Mouse (Mus musculus): Measurements from ENCODE around the gene Pcbp3. TPM values are rescaled to one million over a fixed set of nuclear protein-coding genes. Genes with fewer than 3 reads are reported as not detected.

Pcbp3 gene
- polyA plus RNA-seq, 1 experiment from 2014 or later, result 23.2 TPM

DNA sequence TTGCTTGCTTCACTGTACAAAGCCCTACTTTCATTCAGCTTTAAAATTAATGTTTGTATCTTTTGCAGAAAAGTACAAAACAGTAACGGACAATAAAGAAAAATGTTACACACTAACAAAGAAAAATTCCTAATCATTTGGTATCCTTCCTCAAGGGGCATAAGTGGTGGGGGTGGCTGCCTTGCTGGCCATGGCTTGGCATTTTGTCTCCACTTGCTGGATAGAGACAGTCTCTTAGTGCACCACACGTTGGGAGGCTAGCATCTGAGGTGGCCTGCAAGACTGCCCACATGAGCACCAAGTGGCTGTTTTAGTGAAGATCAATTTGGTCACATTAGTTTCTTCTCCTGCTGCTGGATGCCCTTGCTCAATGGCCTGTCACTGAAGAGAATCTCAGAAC, 129.8 kb downstream of the Pcbp3 start:
- Histone ChIP-seq H3K36me3 (no peaks in the 10 kb centered on the region), H3K4me1 (no peaks in the 10 kb centered on the region), H3K27me3 (ENCODE audit: insufficient read depth, poor library complexity, severe bottlenecking) (no peaks in the 10 kb centered on the region), H3K27ac (no peak overlapping the region), H3K4me3 (no peak overlapping the region), H3K9me3 (no peaks in the 10 kb centered on the region)
- DNase-seq (ENCODE audit: low spot score), result peak; percentile 63
- 70% methylated on average over 2 of the region's 2 CpGs for WGBS

- Histone ChIP-seq H3K27ac (no peak overlapping the region), H3K4me1 (no peaks in the 10 kb centered on the region), H3K36me3 (no peaks in the 10 kb centered on the region), H3K9me3 (no peaks in the 10 kb centered on the region), H3K4me3 (no peak overlapping the region), H3K27me3 (ENCODE audit: insufficient read depth, poor library complexity, severe bottlenecking) (no peaks in the 10 kb centered on the region)
- no peak for DNase-seq (ENCODE audit: low spot score)
- 83% methylated on average over 1 of the region's 1 CpGs for WGBS
Measured at GRCm38 (mm10) chr10:76831151-76831550, 130.5 kb downstream of the Pcbp3 start.

- WGBS, result 95% methylated on average over 4 of the region's 4 CpGs
- no peaks in the 10 kb centered on the region for H3K4me1 ChIP-seq
- no peaks in the 10 kb centered on the region for H3K27me3 ChIP-seq (ENCODE audit: insufficient read depth, poor library complexity, severe bottlenecking)
- no peak overlapping the region for H3K27ac ChIP-seq
- no peaks in the 10 kb centered on the region for H3K9me3 ChIP-seq
- DNase-seq (ENCODE audit: low spot score), result peak; percentile 27
- H3K4me3 ChIP-seq, result no peak overlapping the region
- no peaks in the 10 kb centered on the region for H3K36me3 ChIP-seq
Measured at GRCm38 (mm10) chr10:76828936-76829335, 132.8 kb downstream of the Pcbp3 start.

DNA sequence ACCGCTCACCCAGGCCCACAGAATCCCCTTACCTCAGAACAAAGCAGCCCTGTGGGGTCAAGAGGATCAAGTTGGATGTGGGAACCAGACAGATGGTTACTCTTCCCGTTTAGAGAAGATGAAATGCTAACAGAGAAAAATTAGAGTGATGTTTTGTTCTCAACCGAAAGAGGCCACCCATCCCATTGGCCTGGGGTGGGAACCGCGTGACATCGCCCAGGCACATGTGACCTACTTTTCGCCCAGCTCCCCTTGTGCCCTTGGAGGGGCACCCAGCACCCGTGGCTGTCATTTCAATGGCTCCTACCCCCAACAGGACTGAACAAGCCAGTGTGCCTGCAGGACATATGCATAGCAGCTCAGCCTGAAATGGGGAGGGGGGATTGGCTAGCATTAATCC, 139.0 kb downstream of the Pcbp3 start:
- H3K4me1 ChIP-seq, result no peaks in the 10 kb centered on the region
- H3K27me3 ChIP-seq (ENCODE audit: insufficient read depth, poor library complexity, severe bottlenecking), result no peaks in the 10 kb centered on the region
- no peak for DNase-seq (ENCODE audit: low spot score)
- 84% methylated on average over 8 of the region's 8 CpGs for WGBS
- H3K27ac ChIP-seq, result no peak overlapping the region
- no peaks in the 10 kb centered on the region for H3K9me3 ChIP-seq
- no peak overlapping the region for H3K4me3 ChIP-seq
- no peaks in the 10 kb centered on the region for H3K36me3 ChIP-seq

GRCm38 (mm10) chr10:76819321-76819720, 142.4 kb downstream of the Pcbp3 start:
- DNase-seq (ENCODE audit: low spot score), result no peak
- 60% methylated on average over 2 of the region's 2 CpGs for WGBS

DNA sequence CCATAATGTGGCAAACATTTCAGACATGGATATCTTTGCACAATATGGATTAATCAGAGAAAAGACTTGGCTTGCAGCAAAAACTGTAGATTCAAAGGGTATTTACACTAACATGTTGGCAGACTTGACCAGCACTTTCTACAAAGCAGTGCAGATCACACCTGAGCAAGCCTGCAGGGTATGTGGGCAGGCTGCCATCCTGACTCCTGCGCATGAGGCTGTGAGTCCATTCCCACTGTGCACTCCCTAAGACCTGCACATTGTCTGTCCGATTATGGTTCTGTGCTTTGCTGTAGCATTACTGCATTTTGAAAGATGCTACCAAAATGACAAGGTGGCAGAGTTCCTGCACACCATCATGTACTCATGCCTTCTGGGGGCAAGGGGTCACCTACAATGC, 143.3 kb downstream of the Pcbp3 start:
- H3K27ac ChIP-seq, result no peak overlapping the region
- 0 out of 2 replicates have a peak, but pooled peaks cover 6% of the 10 kb centered on the region for H3K4me1 ChIP-seq
- no peaks in the 10 kb centered on the region for H3K27me3 ChIP-seq (ENCODE audit: insufficient read depth, poor library complexity, severe bottlenecking)
- WGBS, result 86% methylated on average over 2 of the region's 2 CpGs
- DNase-seq (ENCODE audit: low spot score), result no peak
- no peak overlapping the region for H3K4me3 ChIP-seq
- H3K36me3 ChIP-seq, result no peaks in the 10 kb centered on the region
- H3K9me3 ChIP-seq, result no peaks in the 10 kb centered on the region

More at GRCm38 (mm10) chr10:76819321-76819720, 142.4 kb downstream of the Pcbp3 start:
- Histone ChIP-seq H3K4me3 (no peak overlapping the region), H3K36me3 (no peaks in the 10 kb centered on the region), H3K9me3 (no peaks in the 10 kb centered on the region), H3K4me1 (0 out of 2 replicates have a peak, but pooled peaks cover 3% of the 10 kb centered on the region), H3K27me3 (ENCODE audit: insufficient read depth, poor library complexity, severe bottlenecking) (no peaks in the 10 kb centered on the region), H3K27ac (no peak overlapping the region)

- H3K4me1 ChIP-seq, result 0 out of 2 replicates have a peak, but pooled peaks cover 7% of the 10 kb centered on the region
- DNase-seq (ENCODE audit: low spot score), result no peak
- no peaks in the 10 kb centered on the region for H3K36me3 ChIP-seq
- 69% methylated on average over 1 of the region's 1 CpGs for WGBS
- no peaks in the 10 kb centered on the region for H3K27me3 ChIP-seq (ENCODE audit: insufficient read depth, poor library complexity, severe bottlenecking)
- no peak overlapping the region for H3K27ac ChIP-seq
- H3K4me3 ChIP-seq, result no peak overlapping the region
- H3K9me3 ChIP-seq, result no peaks in the 10 kb centered on the region
Measured at GRCm38 (mm10) chr10:76816930-76817329, 144.8 kb downstream of the Pcbp3 start.

DNA sequence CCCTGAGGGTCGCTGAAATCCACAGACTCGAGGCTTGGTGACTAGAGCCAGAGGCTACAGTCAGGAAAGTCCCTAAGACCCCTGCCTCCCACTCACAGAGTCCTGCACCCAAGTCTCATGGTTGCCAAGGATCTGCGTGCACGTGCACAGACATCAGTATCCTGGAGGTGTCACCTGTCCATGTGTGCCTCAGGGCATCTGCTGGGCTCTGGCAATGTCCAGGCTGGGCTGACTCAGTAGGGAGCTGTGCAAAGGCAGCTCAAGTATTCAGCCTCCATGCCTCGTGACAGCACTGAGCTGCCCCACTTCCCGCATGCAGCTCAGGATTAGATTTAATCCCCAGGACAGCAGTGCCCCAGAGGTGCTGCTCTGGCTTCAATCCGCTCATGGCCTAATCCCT, 145.3 kb downstream of the Pcbp3 start:
- Histone ChIP-seq H3K36me3 (no peaks in the 10 kb centered on the region), H3K4me1 (0 out of 2 replicates have a peak, but pooled peaks cover 7% of the 10 kb centered on the region), H3K9me3 (no peaks in the 10 kb centered on the region), H3K27ac (no peak overlapping the region), H3K4me3 (no peak overlapping the region), H3K27me3 (ENCODE audit: insufficient read depth, poor library complexity, severe bottlenecking) (no peaks in the 10 kb centered on the region)
- 56% methylated on average over 7 of the region's 7 CpGs for WGBS
- no peak for DNase-seq (ENCODE audit: low spot score)

- Histone ChIP-seq H3K27me3 (ENCODE audit: insufficient read depth, poor library complexity, severe bottlenecking) (no peaks in the 10 kb centered on the region), H3K36me3 (no peaks in the 10 kb centered on the region), H3K4me1 (0 out of 2 replicates have a peak, but pooled peaks cover 7% of the 10 kb centered on the region), H3K4me3 (no peak overlapping the region), H3K27ac (no peak overlapping the region), H3K9me3 (no peaks in the 10 kb centered on the region)
- 78% methylated on average over 4 of the region's 4 CpGs for WGBS
- DNase-seq (ENCODE audit: low spot score), result no peak
Measured at GRCm38 (mm10) chr10:76815481-76815880, 146.2 kb downstream of the Pcbp3 start.

DNA sequence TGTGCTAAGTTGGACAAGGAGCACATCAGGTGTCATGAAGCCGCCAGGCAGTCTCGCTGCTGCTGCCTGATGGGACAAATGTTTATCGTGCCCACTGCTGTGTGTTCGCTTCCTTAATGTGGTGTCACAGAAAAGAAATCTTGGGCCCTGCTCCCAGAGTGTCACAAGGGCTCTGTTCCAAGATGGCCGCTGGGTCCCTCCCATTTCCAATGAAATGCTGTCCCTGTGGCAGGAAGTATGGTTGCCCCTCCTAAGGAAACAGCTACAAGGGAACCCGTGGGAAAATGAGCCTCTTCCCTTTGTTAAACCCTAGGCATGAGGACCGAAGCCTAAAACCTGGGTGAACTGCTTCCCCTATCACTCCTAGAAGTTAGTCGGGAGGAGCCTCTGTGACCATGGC, 146.9 kb downstream of the Pcbp3 start:
- H3K4me1 ChIP-seq, result peaks cover 11% of the 10 kb centered on the region
- H3K4me3 ChIP-seq, result no peak overlapping the region
- WGBS, result 85% methylated on average over 8 of the region's 8 CpGs
- no peaks in the 10 kb centered on the region for H3K36me3 ChIP-seq
- no peak overlapping the region for H3K27ac ChIP-seq
- H3K9me3 ChIP-seq, result no peaks in the 10 kb centered on the region
- no peak for DNase-seq (ENCODE audit: low spot score)
- H3K27me3 ChIP-seq (ENCODE audit: insufficient read depth, poor library complexity, severe bottlenecking), result no peaks in the 10 kb centered on the region

GRCm38 (mm10) chr10:76809916-76810660, 151.6 kb downstream of the Pcbp3 start:
- peaks cover 23% of the 10 kb centered on the region for H3K4me1 ChIP-seq
- DNase-seq (ENCODE audit: low spot score), result no peak
- WGBS, result 59% methylated on average over 7 of the region's 7 CpGs
- no peak overlapping the region for H3K27ac ChIP-seq
- no peak overlapping the region for H3K4me3 ChIP-seq
- no peaks in the 10 kb centered on the region for H3K36me3 ChIP-seq
- H3K27me3 ChIP-seq (ENCODE audit: insufficient read depth, poor library complexity, severe bottlenecking), result no peaks in the 10 kb centered on the region
- H3K9me3 ChIP-seq, result no peaks in the 10 kb centered on the region

DNA sequence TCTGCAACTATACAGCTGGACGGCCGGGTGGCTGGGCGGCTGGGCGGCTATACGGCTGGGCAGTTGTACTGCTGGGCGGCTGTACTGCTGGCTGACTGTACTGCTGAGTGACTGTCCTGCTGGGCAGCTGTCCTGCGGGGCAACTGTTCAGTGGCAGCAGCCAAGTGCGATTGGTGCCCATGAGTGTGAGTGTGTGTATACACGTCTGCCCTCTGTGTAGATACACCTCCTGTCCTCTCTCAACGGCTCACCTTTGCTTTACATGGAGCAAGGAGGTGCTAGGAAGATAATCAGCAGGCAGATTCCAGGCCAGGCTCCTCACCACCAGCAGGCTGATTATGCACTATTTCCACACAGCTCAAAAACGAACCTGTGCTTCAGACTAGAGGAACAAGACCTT, 152.2 kb downstream of the Pcbp3 start:
- no peaks in the 10 kb centered on the region for H3K9me3 ChIP-seq
- no peaks in the 10 kb centered on the region for H3K27me3 ChIP-seq (ENCODE audit: insufficient read depth, poor library complexity, severe bottlenecking)
- H3K27ac ChIP-seq, result no peak overlapping the region
- WGBS, result 78% methylated on average over 11 of the region's 11 CpGs
- no peak overlapping the region for H3K4me3 ChIP-seq
- H3K36me3 ChIP-seq, result no peaks in the 10 kb centered on the region
- H3K4me1 ChIP-seq, result peaks cover 23% of the 10 kb centered on the region
- DNase-seq (ENCODE audit: low spot score), result no peak

DNA sequence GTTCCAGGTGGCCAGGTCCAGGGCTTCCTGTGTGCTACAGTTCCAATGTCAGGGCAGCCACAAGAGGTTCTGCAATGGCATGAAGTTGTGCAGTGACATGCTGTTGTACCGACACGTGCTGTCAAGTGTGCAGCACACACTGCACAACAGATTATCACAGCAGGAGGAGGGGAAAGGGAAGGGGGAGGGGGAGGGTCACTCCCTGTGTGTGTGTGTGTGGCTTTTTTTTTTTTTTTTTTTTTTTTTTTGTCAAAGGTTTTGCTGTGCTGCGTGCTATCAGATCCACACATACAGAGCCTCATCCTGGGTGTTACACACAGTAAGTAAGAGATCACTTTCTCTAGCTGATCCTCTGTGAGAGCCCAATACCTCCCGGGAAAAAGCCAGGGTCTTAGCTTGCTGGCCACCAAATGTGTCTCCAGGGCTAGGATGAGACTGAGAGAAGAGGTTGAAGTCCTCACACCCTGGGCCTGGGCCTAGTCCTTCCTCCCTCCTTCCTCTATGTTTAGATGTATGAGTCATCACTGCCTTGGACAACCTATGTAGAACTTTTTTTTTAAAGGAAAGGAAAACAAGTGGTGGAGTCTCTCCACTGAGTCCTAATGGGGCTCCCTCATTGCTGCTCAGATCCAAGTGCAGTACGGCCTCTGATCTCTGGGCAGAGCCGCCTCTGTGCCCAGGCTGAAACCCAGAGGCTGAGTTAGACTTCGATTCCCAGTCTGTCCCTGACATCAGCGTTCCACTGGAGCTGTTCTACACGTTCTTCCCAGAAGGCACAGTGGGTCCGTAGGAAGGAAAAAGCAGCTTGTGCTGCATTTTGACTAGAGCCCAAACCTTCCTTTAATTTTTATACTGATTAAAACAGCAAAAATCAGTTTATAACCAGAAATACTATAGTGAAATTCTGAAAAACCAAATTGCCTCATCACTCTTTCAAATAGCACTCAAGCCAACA, 153.0 kb downstream of the Pcbp3 start:
- Histone ChIP-seq H3K4me3 (no peak overlapping the region), H3K36me3 (no peaks in the 10 kb centered on the region), H3K9me3 (no peaks in the 10 kb centered on the region), H3K27me3 (ENCODE audit: insufficient read depth, poor library complexity, severe bottlenecking) (no peaks in the 10 kb centered on the region), H3K4me1 (peaks cover 23% of the 10 kb centered on the region), H3K27ac (peak overlapping the region; percentile 18; the same call in 1 of the 2 replicates)
- WGBS, result 67% methylated on average over 10 of the region's 10 CpGs
- DNase-seq (ENCODE audit: low spot score), result no peak

Measured in heart, embryonic 10.5 days (tissue).